Mouse (Mus musculus) bone marrow macrophage, adult 2 months (primary cell): ENCODE data around the gene Ppp1r9b.

Experiments
- CTCF ChIP-seq: IDR thresholded peaks from 2 replicates; pipeline ENCODE4 v1.5.1; 2012; ENCODE audit warnings: low read depth, mild to moderate bottlenecking, low read length, moderate library complexity
- POLR2A ChIP-seq: IDR thresholded peaks from 2 replicates; pipeline ENCODE4 v1.6.1; 2012; ENCODE audit warnings: mild to moderate bottlenecking, low read depth, low read length, borderline replicate concordance

DNA sequence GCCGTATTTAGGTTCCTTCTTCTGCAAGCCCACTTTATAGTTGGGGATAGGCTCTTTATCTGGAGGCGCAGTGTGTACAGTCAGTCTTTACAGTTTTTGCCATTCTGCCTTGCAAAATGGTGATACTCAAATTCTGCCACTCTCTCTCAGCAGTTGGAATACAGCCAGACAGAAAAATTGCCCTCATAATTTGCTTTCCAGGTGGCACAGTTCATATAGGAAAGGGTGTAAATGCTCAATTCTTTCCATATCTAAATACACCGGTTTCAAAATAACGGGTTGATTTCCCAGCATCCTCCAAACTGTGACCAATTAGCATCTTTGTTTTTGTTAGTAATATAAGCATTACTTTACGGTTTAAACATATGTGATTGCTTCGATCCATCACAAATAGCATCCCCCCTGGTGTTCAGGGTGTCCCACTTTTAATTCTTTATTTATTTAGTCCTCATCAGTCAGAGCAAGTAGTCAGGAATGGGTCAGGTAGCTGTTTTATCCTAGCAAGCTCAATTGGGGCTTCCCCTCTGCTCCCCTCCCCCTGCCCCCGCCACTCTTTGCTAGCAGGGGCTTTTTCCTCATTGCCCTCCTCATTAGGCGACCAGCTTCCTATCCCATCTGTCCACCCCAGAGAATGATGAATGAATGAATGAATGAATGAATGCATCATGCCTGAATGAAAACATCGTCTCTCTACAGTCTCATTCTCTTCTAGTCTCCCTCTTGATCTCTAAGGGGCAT, 12.5 kb upstream of the Ppp1r9b start:
- TF ChIP-seq POLR2A (no peak), CTCF (no peak)
